Mouse (Mus musculus): ENCODE results near the gene Slc7a5. TPM values are rescaled to one million over a fixed set of nuclear protein-coding genes. Genes with fewer than 3 reads are reported as not detected.

Gene Slc7a5
- total RNA-seq, 1 experiment, result 173 TPM

- Histone ChIP-seq H3K36me3 (ENCODE audit: control insufficient read depth, insufficient read depth, low read length, poor library complexity, severe bottlenecking) (no peaks in the 10 kb centered on the region), H3K4me3 (ENCODE audit: insufficient read depth in 1 of 2, low read depth in 1 of 2, low read length in 2 of 2, poor library complexity in 1 of 2, severe bottlenecking in 1 of 2) (no peak overlapping the region), H3K9me3 (ENCODE audit: control insufficient read depth, insufficient read depth, low read depth, low read length) (no peaks in the 10 kb centered on the region), H3K27ac (ENCODE audit: insufficient read depth, low read depth, low read length, poor library complexity, severe bottlenecking) (no peak overlapping the region), H3K4me1 (ENCODE audit: control insufficient read depth in 2 of 2, insufficient read depth in 2 of 2, low read length in 2 of 2, poor library complexity in 1 of 2) (peaks cover 7 to 15% of the 10 kb centered on the region in 2 experiments; a peak in 3 of 4 replicates), H3K9ac (ENCODE audit: insufficient read depth, low read depth, low read length, poor library complexity, severe bottlenecking) (no peak overlapping the region)
- TF ChIP-seq CHD2 (IDR thresholded peaks at IDR 0.05; ENCODE audit: low read depth, low read length), result no peak
- TF ChIP-seq HCFC1 (IDR thresholded peaks at IDR 0.05; ENCODE audit: borderline replicate concordance, insufficient read depth, low read length), result no peak
- no peak for TF ChIP-seq MAFK (IDR thresholded peaks at IDR 0.05; ENCODE audit: insufficient read depth, low read depth, low read length)
- no peak for TF ChIP-seq ZC3H11A (IDR thresholded peaks at IDR 0.05; ENCODE audit: borderline replicate concordance, low read depth, low read length)
- no peak for TF ChIP-seq ZNF384 (IDR thresholded peaks at IDR 0.05; ENCODE audit: low read depth, low read length)
- in situ Hi-C loops (cut with MboI; ENCODE audit: low sequenced_read_pairs in 2 of 2, unreplicated experiment in 2 of 2), result loop anchor here in 1 of 2 experiments (10.0 kb wide), 1 partner anchor 61 kb away; no protein-coding TSS in a partner anchor
- no peak for DNase-seq (ENCODE audit: low read depth, low spot score)
These were observed 53.9 kb downstream of the Slc7a5 start for GRCm38 (mm10) chr8:121853586-121853985.

DNA sequence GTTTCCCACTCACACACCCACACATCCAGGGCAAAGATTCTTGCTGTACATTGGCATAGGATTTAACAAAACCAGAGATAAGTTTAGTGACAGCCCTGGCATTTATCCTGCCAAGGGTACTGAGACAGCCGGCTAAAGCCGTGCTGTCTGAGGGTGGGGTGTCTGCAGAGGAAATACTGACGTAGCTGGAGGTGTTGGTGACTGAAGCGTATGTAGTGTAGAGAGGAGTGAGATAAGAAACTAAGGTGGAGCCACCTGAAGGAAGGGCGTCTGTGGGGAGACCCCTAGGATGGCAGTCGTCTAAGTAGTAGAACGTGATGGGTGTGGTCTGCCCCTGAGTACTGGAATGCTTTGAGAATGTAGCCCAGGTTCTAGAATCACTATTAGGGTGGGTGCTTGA, 55.0 kb downstream of the Slc7a5 start:
- in situ Hi-C loops (cut with MboI; ENCODE audit: low sequenced_read_pairs in 2 of 2, unreplicated experiment in 2 of 2), result loop anchor here in 1 of 2 experiments (10.0 kb wide), 1 partner anchor 62 kb away; no protein-coding TSS in a partner anchor
- Histone ChIP-seq H3K36me3 (ENCODE audit: control insufficient read depth, insufficient read depth, low read length, poor library complexity, severe bottlenecking) (no peaks in the 10 kb centered on the region), H3K27ac (ENCODE audit: insufficient read depth, low read depth, low read length, poor library complexity, severe bottlenecking) (no peak overlapping the region), H3K4me1 (ENCODE audit: control insufficient read depth in 2 of 2, insufficient read depth in 2 of 2, low read length in 2 of 2, poor library complexity in 1 of 2) (peaks cover 7 to 15% of the 10 kb centered on the region in 2 experiments; a peak in 3 of 4 replicates), H3K9me3 (ENCODE audit: control insufficient read depth, insufficient read depth, low read depth, low read length) (no peaks in the 10 kb centered on the region), H3K9ac (ENCODE audit: insufficient read depth, low read depth, low read length, poor library complexity, severe bottlenecking) (no peak overlapping the region), H3K4me3 (ENCODE audit: insufficient read depth in 1 of 2, low read depth in 1 of 2, low read length in 2 of 2, poor library complexity in 1 of 2, severe bottlenecking in 1 of 2) (no peak overlapping the region)
- no peak for DNase-seq (ENCODE audit: low read depth, low spot score)
- TF ChIP-seq ZNF384 (IDR thresholded peaks at IDR 0.05; ENCODE audit: low read depth, low read length), result no peak
- TF ChIP-seq MAFK (IDR thresholded peaks at IDR 0.05; ENCODE audit: insufficient read depth, low read depth, low read length), result no peak
- TF ChIP-seq HCFC1 (IDR thresholded peaks at IDR 0.05; ENCODE audit: borderline replicate concordance, insufficient read depth, low read length), result no peak
- TF ChIP-seq ZC3H11A (IDR thresholded peaks at IDR 0.05; ENCODE audit: borderline replicate concordance, low read depth, low read length), result no peak
- no peak for TF ChIP-seq CHD2 (IDR thresholded peaks at IDR 0.05; ENCODE audit: low read depth, low read length)

- in situ Hi-C loops (cut with MboI; ENCODE audit: low sequenced_read_pairs in 2 of 2, unreplicated experiment in 2 of 2), result loop anchor here in 1 of 2 experiments (10.0 kb wide), 1 partner anchor 63 kb away; no protein-coding TSS in a partner anchor
- Histone ChIP-seq H3K4me1 (ENCODE audit: control insufficient read depth in 2 of 2, insufficient read depth in 2 of 2, low read length in 2 of 2, poor library complexity in 1 of 2) (peaks cover 7 to 15% of the 10 kb centered on the region in 2 experiments; a peak in 3 of 4 replicates), H3K4me3 (ENCODE audit: insufficient read depth in 1 of 2, low read depth in 1 of 2, low read length in 2 of 2, poor library complexity in 1 of 2, severe bottlenecking in 1 of 2) (no peak overlapping the region), H3K27ac (ENCODE audit: insufficient read depth, low read depth, low read length, poor library complexity, severe bottlenecking) (0 out of 2 replicates have a peak overlapping the region, but pooled peaks have one; percentile 71), H3K36me3 (ENCODE audit: control insufficient read depth, insufficient read depth, low read length, poor library complexity, severe bottlenecking) (no peaks in the 10 kb centered on the region), H3K9ac (ENCODE audit: insufficient read depth, low read depth, low read length, poor library complexity, severe bottlenecking) (peak overlapping the region; percentile 69), H3K9me3 (ENCODE audit: control insufficient read depth, insufficient read depth, low read depth, low read length) (no peaks in the 10 kb centered on the region)
- no peak for DNase-seq (ENCODE audit: low read depth, low spot score)
- no peak for TF ChIP-seq ZNF384 (IDR thresholded peaks at IDR 0.05; ENCODE audit: low read depth, low read length)
- TF ChIP-seq CHD2 (IDR thresholded peaks at IDR 0.05; ENCODE audit: low read depth, low read length), result no peak
- no peak for TF ChIP-seq MAFK (IDR thresholded peaks at IDR 0.05; ENCODE audit: insufficient read depth, low read depth, low read length)
- no peak for TF ChIP-seq HCFC1 (IDR thresholded peaks at IDR 0.05; ENCODE audit: borderline replicate concordance, insufficient read depth, low read length)
- no peak for TF ChIP-seq ZC3H11A (IDR thresholded peaks at IDR 0.05; ENCODE audit: borderline replicate concordance, low read depth, low read length)
These were observed 55.8 kb downstream of the Slc7a5 start for GRCm38 (mm10) chr8:121851716-121852115.

DNA sequence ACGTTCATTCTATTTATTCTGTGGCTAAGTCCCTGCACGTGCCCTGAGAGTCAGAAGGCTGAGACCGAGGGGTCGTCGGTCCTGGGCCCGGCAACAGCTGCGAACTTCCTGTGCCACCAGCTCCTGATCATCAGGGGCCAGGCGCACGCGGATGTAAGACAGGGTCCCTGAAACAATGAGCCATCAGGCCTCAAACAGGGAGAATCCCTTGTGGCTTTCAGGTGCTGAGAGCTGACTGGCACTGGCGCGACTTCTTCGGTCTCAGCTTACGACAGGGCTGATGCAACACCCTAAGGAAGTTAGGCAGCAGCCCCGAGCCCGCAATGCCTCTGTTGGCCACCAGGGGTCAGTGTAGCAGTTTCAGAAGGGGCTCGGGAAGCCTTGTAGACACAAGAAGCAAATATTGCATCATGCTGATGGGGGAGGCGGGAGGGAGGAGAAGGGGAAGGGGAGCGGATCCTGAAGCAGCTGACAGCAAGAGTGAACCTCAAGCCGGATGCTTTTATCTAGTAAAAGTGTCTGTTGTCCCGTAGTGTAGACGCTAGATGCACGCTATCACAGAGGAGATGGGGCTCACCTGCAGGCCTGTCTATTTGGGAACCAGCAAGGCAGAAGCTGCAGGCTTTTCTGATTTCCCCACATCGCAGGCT, 56.5 kb downstream of the Slc7a5 start:
- Histone ChIP-seq H3K36me3 (ENCODE audit: control insufficient read depth, insufficient read depth, low read length, poor library complexity, severe bottlenecking) (no peaks in the 10 kb centered on the region), H3K9me3 (ENCODE audit: control insufficient read depth, insufficient read depth, low read depth, low read length) (no peaks in the 10 kb centered on the region), H3K27ac (ENCODE audit: insufficient read depth, low read depth, low read length, poor library complexity, severe bottlenecking) (peak overlapping the region; percentile 71; the same call in 1 of the 2 replicates), H3K9ac (ENCODE audit: insufficient read depth, low read depth, low read length, poor library complexity, severe bottlenecking) (peak overlapping the region; percentile 78), H3K4me3 (ENCODE audit: insufficient read depth in 1 of 2, low read depth in 1 of 2, low read length in 2 of 2, poor library complexity in 1 of 2, severe bottlenecking in 1 of 2) (peak overlapping the region; percentile 26 to 43; a peak in 3 of 4 replicates), H3K4me1 (ENCODE audit: control insufficient read depth in 2 of 2, insufficient read depth in 2 of 2, low read length in 2 of 2, poor library complexity in 1 of 2) (peaks cover 7 to 15% of the 10 kb centered on the region in 2 experiments; a peak in 3 of 4 replicates)
- in situ Hi-C loops (cut with MboI; ENCODE audit: low sequenced_read_pairs in 2 of 2, unreplicated experiment in 2 of 2), result loop anchor here in 1 of 2 experiments (10.0 kb wide), 1 partner anchor 64 kb away; no protein-coding TSS in a partner anchor
- TF ChIP-seq MAFK (IDR thresholded peaks at IDR 0.05; ENCODE audit: insufficient read depth, low read depth, low read length) (no peak), ZC3H11A (IDR thresholded peaks at IDR 0.05; ENCODE audit: borderline replicate concordance, low read depth, low read length) (0 out of 2 replicates have a peak, but pooled peaks have one; percentile 8), ZNF384 (IDR thresholded peaks at IDR 0.05; ENCODE audit: low read depth, low read length) (no peak), HCFC1 (IDR thresholded peaks at IDR 0.05; ENCODE audit: borderline replicate concordance, insufficient read depth, low read length) (peak; percentile 53; the same call in 1 of the 2 replicates), CHD2 (IDR thresholded peaks at IDR 0.05; ENCODE audit: low read depth, low read length) (no peak)
- DNase-seq (ENCODE audit: low read depth, low spot score), result peak; percentile 99

All from ES-E14 (cell line).